Mouse (Mus musculus) MEL (cell line): Measurements from ENCODE around the gene Olfr481. TPM values are rescaled to one million over a fixed set of nuclear protein-coding genes. Genes with fewer than 3 reads are reported as not detected.

Experiments
- DNase-seq: peaks from one replicate; pipeline ENCODE4 v3.0.0; 2011; ENCODE audit warnings: low read depth, low spot score
- H3K27ac ChIP-seq: 2 replicates; pipeline ENCODE4 v1.5.1; 2012; ENCODE audit warnings: low read depth, mild to moderate bottlenecking, control low read depth, low read length, moderate library complexity; ENCODE audit not compliant: control insufficient read depth
- H3K27me3 ChIP-seq, 2 experiments: fragments of 150-350 bp in 1 of 2; sonication (generic) in 1 of 2; 2 replicates each; pipeline ENCODE4 v1.6.1; 2012; ENCODE audit warnings: low read length in 2 of 2, mild to moderate bottlenecking in 2 of 2, improper control_type of control experiment in 1 of 2, moderate library complexity in 1 of 2; ENCODE audit not compliant: insufficient read depth in 2 of 2, control insufficient read depth in 1 of 2
- H3K36me3 ChIP-seq, 2 experiments: 2 replicates each; pipeline ENCODE4 v1.6.1; 2012 to 2014; ENCODE audit warnings: low read length in 2 of 2, improper control_type of control experiment in 1 of 2, inconsistent platforms in 1 of 2, mild to moderate bottlenecking in 1 of 2; ENCODE audit not compliant: insufficient read depth in 2 of 2, control insufficient read depth in 1 of 2
- H3K4me1 ChIP-seq, 2 experiments: fragments of 150-350 bp in 1 of 2; sonication (generic) in 1 of 2; 2 replicates each; pipeline ENCODE4 v1.6.1; 2012; ENCODE audit warnings: low read length in 2 of 2, improper control_type of control experiment in 1 of 2, mild to moderate bottlenecking in 1 of 2; ENCODE audit not compliant: insufficient read depth in 2 of 2, control insufficient read depth in 1 of 2
- H3K4me3 ChIP-seq, 2 experiments: fragments of 150-350 bp in 1 of 2; sonication (generic) in 1 of 2; 2 replicates each; pipeline ENCODE4 v1.5.1; 2012; ENCODE audit warnings: low read depth in 2 of 2, low read length in 2 of 2, mild to moderate bottlenecking in 2 of 2, moderate library complexity in 2 of 2, control low read depth in 1 of 2, improper control_type of control experiment in 1 of 2; ENCODE audit not compliant: control insufficient read depth in 1 of 2, insufficient read depth in 1 of 2
- H3K79me2 ChIP-seq: 2 replicates; pipeline ENCODE4 v1.6.1; 2012; ENCODE audit warnings: mild to moderate bottlenecking, low read length, moderate library complexity; ENCODE audit not compliant: control insufficient read depth, poor library complexity, insufficient read depth
- H3K9ac ChIP-seq: 2 replicates; pipeline ENCODE4 v1.6.1; 2012; ENCODE audit warnings: low read depth, mild to moderate bottlenecking, control low read depth, low read length, moderate library complexity; ENCODE audit not compliant: control insufficient read depth, poor library complexity, severe bottlenecking
- H3K9me3 ChIP-seq: fragments of 150-350 bp; sonication (generic); replicated peaks from 2 replicates; pipeline ENCODE4 v1.6.1; 2012; ENCODE audit warnings: mild to moderate bottlenecking, low read length, improper control_type of control experiment, moderate library complexity; ENCODE audit not compliant: insufficient read depth
- BHLHE40 ChIP-seq: IDR thresholded peaks from 2 replicates; pipeline ENCODE4 v1.6.1; 2012; ENCODE audit warnings: low read depth, mild to moderate bottlenecking, inconsistent platforms, low read length, improper control_type of control experiment, borderline replicate concordance
- CHD1 ChIP-seq: IDR thresholded peaks from 2 replicates; pipeline ENCODE4 v1.6.1; 2012; ENCODE audit warnings: low read depth, mild to moderate bottlenecking, inconsistent platforms, low read length, improper control_type of control experiment
- CTCF ChIP-seq, 3 experiments: IDR thresholded peaks in 2 of 3; conservative IDR thresholded peaks in 1 of 3; 2 replicates each; pipeline ENCODE4 v1.5.1; 2011 to 2012; ENCODE audit warnings: low read length in 3 of 3, low read depth in 2 of 3, mild to moderate bottlenecking in 2 of 3, improper control_type of control experiment in 1 of 3, inconsistent platforms in 1 of 3, mixed read lengths in 1 of 3, moderate library complexity in 1 of 3; ENCODE audit not compliant: control insufficient read depth in 1 of 3, insufficient read depth in 1 of 3, poor library complexity in 1 of 3, severe bottlenecking in 1 of 3
- E2F4 ChIP-seq: IDR thresholded peaks from 2 replicates; pipeline ENCODE4 v1.6.1; 2011; ENCODE audit warnings: low read depth, low read length, improper control_type of control experiment, borderline replicate concordance
- ELF1 ChIP-seq: IDR thresholded peaks from 2 replicates; pipeline ENCODE4 v1.6.1; 2014; ENCODE audit warnings: low read depth, mild to moderate bottlenecking, inconsistent platforms, low read length, improper control_type of control experiment, moderate library complexity
- EP300 ChIP-seq, 2 experiments: IDR thresholded peaks; 2 replicates each; pipeline ENCODE4 v1.6.1; 2011; ENCODE audit warnings: improper control_type of control experiment in 2 of 2, low read length in 2 of 2, low read depth in 1 of 2, mild to moderate bottlenecking in 1 of 2
- ETS1 ChIP-seq: IDR thresholded peaks from 2 replicates; pipeline ENCODE4 v1.6.1; 2012; ENCODE audit warnings: low read depth, mild to moderate bottlenecking, inconsistent platforms, low read length, improper control_type of control experiment, moderate library complexity
- GABPA ChIP-seq: IDR thresholded peaks from 2 replicates; pipeline ENCODE4 v1.6.1; 2012; ENCODE audit warnings: low read depth, mild to moderate bottlenecking, inconsistent platforms, low read length, improper control_type of control experiment, moderate library complexity
- GATA1 ChIP-seq: IDR thresholded peaks from 2 replicates; pipeline ENCODE4 v1.6.1; 2011; ENCODE audit warnings: low read depth, low read length, improper control_type of control experiment
- JUND ChIP-seq: IDR thresholded peaks from 2 replicates; pipeline ENCODE4 v1.6.1; 2011; ENCODE audit warnings: low read depth, mild to moderate bottlenecking, improper control_type of control experiment, low read length
- MAFK ChIP-seq: IDR thresholded peaks from 2 replicates; pipeline ENCODE4 v1.6.1; 2011; ENCODE audit warnings: low read depth, mild to moderate bottlenecking, low read length, improper control_type of control experiment, borderline replicate concordance
- MEF2A ChIP-seq: IDR thresholded peaks from 2 replicates; pipeline ENCODE4 v1.6.1; 2014; ENCODE audit warnings: low read depth, mild to moderate bottlenecking, inconsistent platforms, low read length, improper control_type of control experiment; ENCODE audit not compliant: poor library complexity, insufficient replicate concordance, severe bottlenecking; ENCODE audit errors: extremely low read depth
- NELFE ChIP-seq: IDR thresholded peaks from 2 replicates; pipeline ENCODE4 v1.6.1; 2011; ENCODE audit warnings: low read depth, low read length, improper control_type of control experiment
- NRF1 ChIP-seq: IDR thresholded peaks from 2 replicates; pipeline ENCODE4 v1.6.1; 2014; ENCODE audit warnings: low read depth, mild to moderate bottlenecking, inconsistent platforms, low read length, improper control_type of control experiment, moderate library complexity; ENCODE audit not compliant: poor library complexity, insufficient read depth, severe bottlenecking
- POLR2AphosphoS2 ChIP-seq: IDR thresholded peaks from 2 replicates; pipeline ENCODE4 v1.6.1; 2011; ENCODE audit warnings: low read length, improper control_type of control experiment
- RAD21 ChIP-seq: IDR thresholded peaks from 2 replicates; pipeline ENCODE4 v1.6.1; 2011; ENCODE audit warnings: mild to moderate bottlenecking, low read depth, low read length, improper control_type of control experiment
- RCOR1 ChIP-seq: IDR thresholded peaks from 2 replicates; pipeline ENCODE4 v1.6.1; 2012; ENCODE audit warnings: low read depth, mild to moderate bottlenecking, inconsistent platforms, low read length, improper control_type of control experiment
- SIN3A ChIP-seq: IDR thresholded peaks from 2 replicates; pipeline ENCODE4 v1.6.1; 2012; ENCODE audit warnings: low read length, improper control_type of control experiment, inconsistent platforms
- TAL1 ChIP-seq: IDR thresholded peaks from 2 replicates; pipeline ENCODE4 v1.6.1; 2012; ENCODE audit warnings: mild to moderate bottlenecking, inconsistent platforms, low read length, moderate library complexity, mixed read lengths
- USF2 ChIP-seq, 2 experiments: IDR thresholded peaks; 2 replicates each; pipeline ENCODE4 v1.6.1; 2011 to 2012; ENCODE audit warnings: improper control_type of control experiment in 2 of 2, low read length in 2 of 2, borderline replicate concordance in 1 of 2, inconsistent platforms in 1 of 2, low read depth in 1 of 2, mild to moderate bottlenecking in 1 of 2; ENCODE audit not compliant: insufficient read depth in 1 of 2
- ZC3H11A ChIP-seq: IDR thresholded peaks from 2 replicates; pipeline ENCODE4 v1.6.1; 2012; ENCODE audit warnings: low read depth, mild to moderate bottlenecking, inconsistent platforms, low read length, improper control_type of control experiment
- ZKSCAN1 ChIP-seq: IDR thresholded peaks from 2 replicates; pipeline ENCODE4 v1.6.1; 2012; ENCODE audit warnings: low read depth, mild to moderate bottlenecking, inconsistent platforms, low read length, improper control_type of control experiment, moderate library complexity
- ZNF384 ChIP-seq: IDR thresholded peaks from 2 replicates; pipeline ENCODE4 v1.6.1; 2012; ENCODE audit warnings: low read depth, mild to moderate bottlenecking, inconsistent platforms, low read length, improper control_type of control experiment
- polyA plus RNA-seq, 2 experiments: library from polyadenylated mRNA; stranded (reverse) in 1 of 2; unstranded in 1 of 2; fragments of >175 nt in 1 of 2; fragments of >200 nt in 1 of 2; gene quantifications; 2 replicates each; pipeline versions ENCODE4 v1.2.1 to v1.2.4; 2012; ENCODE audit warnings: low replicate concordance in 2 of 2, low read depth in 1 of 2; ENCODE audit not compliant: insufficient read length in 2 of 2, insufficient read depth in 1 of 2, missing spikeins in 1 of 2
- total RNA-seq: library from RNA; depleted of rRNA; stranded (reverse); fragments of 300-350 nt; gene quantifications from 2 replicates; pipeline ENCODE4 v1.2.3, GENCODE M21; 2012; rRNA removed

Gene Olfr481
- total RNA-seq (not detected in 2 replicates), polyA plus RNA-seq (not detected)

- TF ChIP-seq ZNF384 = no peak
- TF ChIP-seq RCOR1 = no peak
- TF ChIP-seq JUND = no peak
- TF ChIP-seq CTCF (IDR thresholded peaks at IDR 0.05 in 2 of 3, conservative IDR thresholded peaks at IDR 0.05 in 1 of 3; ENCODE audit: control insufficient read depth in 1 of 3, insufficient read depth in 1 of 3, low read depth in 2 of 3, low read length in 3 of 3, poor library complexity in 1 of 3, severe bottlenecking in 1 of 3) = no peak
- TF ChIP-seq ZC3H11A = no peak
- no peak for TF ChIP-seq E2F4
- TF ChIP-seq TAL1 = no peak
- TF ChIP-seq GATA1 = no peak
- TF ChIP-seq CHD1 = no peak
- no peak for TF ChIP-seq MEF2A
- H3K36me3 ChIP-seq = no peaks in the 10 kb centered on the region
- H3K9ac ChIP-seq = no peak within 1 kb of the TSS
- H3K27ac ChIP-seq = no peak within 1 kb of the TSS
- no peaks in the 10 kb centered on the region for H3K9me3 ChIP-seq
- no peaks in the 10 kb centered on the region for H3K27me3 ChIP-seq
- no peak within 1 kb of the TSS for H3K4me3 ChIP-seq
- DNase-seq = no peak
- H3K4me1 ChIP-seq = no peaks in the 10 kb centered on the region
- no peaks in the 10 kb centered on the region for H3K79me2 ChIP-seq
Observed at GRCm38 (mm10) chr7:108079555-108079954, at the start of gene Olfr481. Olfr481 (plus strand) TSS chr7:108079855.

GRCm38 (mm10) chr7:108033889-108034288, 45.8 kb upstream of the Olfr481 start, which contains the start of gene Olfr478:
Olfr478 (minus strand) TSS chr7:108033989.
- Histone ChIP-seq H3K36me3 (no peaks in the 10 kb centered on the region), H3K79me2 (no peaks in the 10 kb centered on the region), H3K9ac (no peak within 1 kb of the TSS), H3K4me1 (no peaks in the 10 kb centered on the region), H3K9me3 (no peaks in the 10 kb centered on the region), H3K27ac (no peak within 1 kb of the TSS), H3K4me3 (no peak within 1 kb of the TSS), H3K27me3 (no peaks in the 10 kb centered on the region)
- DNase-seq = no peak
- TF ChIP-seq GATA1 (no peak), ELF1 (no peak), JUND (no peak), USF2 (IDR thresholded peaks at IDR 0.05; ENCODE audit: borderline replicate concordance in 1 of 2, insufficient read depth in 1 of 2, low read depth in 1 of 2, low read length in 2 of 2) (no peak), MAFK (no peak), CHD1 (no peak), NRF1 (no peak), POLR2AphosphoS2 (no peak), NELFE (no peak), E2F4 (no peak), RAD21 (no peak), EP300 (IDR thresholded peaks at IDR 0.05; ENCODE audit: low read depth in 1 of 2, low read length in 2 of 2) (no peak), ETS1 (no peak), RCOR1 (no peak), BHLHE40 (no peak), ZKSCAN1 (no peak), CTCF (IDR thresholded peaks at IDR 0.05 in 2 of 3, conservative IDR thresholded peaks at IDR 0.05 in 1 of 3; ENCODE audit: control insufficient read depth in 1 of 3, insufficient read depth in 1 of 3, low read depth in 2 of 3, low read length in 3 of 3, poor library complexity in 1 of 3, severe bottlenecking in 1 of 3) (no peak), SIN3A (no peak), ZNF384 (no peak), GABPA (no peak)
